Comparison of ENCODE assay signal across 20 mouse cellular contexts in the genomic region with DNA sequence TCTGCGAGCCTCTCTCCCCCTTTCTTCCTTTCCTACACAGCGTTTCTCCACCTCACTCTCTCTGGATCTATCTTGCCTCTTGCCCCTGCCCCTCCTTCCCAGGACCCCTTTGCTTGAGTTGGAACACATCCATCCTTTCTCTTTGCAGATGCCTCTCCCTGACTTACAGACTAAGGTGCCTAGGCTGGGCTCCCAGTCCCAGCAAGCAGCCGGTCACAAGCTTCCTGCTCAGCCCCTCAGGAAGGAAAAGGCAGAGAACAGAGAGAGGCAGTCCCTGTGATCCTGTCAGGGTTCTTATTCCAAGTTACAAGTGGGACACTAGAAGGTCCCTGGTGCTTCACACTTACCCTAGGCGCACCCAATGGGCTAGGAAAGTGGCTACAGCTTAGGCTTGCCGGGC. TPM values are rescaled to one million over a fixed set of nuclear protein-coding genes. Genes with fewer than 3 reads are reported as not detected.
DNase-seq lines count a peak whose midpoint lies in the region; ATAC-seq lines count a peak whose summit lies in the region.
"Had no signal": no experiment of that assay in that cellular context is flagged by ENCODE, and none has a peak within 500 bp of the region (broad histone marks: within the 10 kb centered on the region; RNA-seq: fewer than 3 reads in every experiment).

No protein-coding gene starts in this region.

- intact Hi-C loops in left cerebral cortex, postnatal 14 days (cut with DNase I), result loop anchor here (5.0 kb wide), 1 partner anchor 484 kb away; no protein-coding TSS in a partner anchor
- intact Hi-C loops in heart, postnatal 10 days (cut with DNase I), result no loop called here

- no peaks in the 10 kb centered on the region for H3K9me3 ChIP-seq in hindbrain, embryonic 15.5 days
- H3K9me3 ChIP-seq: embryonic facial prominence, embryonic 13.5 days; G1E had no signal

- no peak for ATAC-seq in hindbrain, embryonic 15.5 days (ENCODE audit: low FRiP score, low read depth)
- ATAC-seq: inflammation-experienced regulatory T-cells, adult 6 months; liver, postnatal 0 days; midbrain, embryonic 16.5 days had no signal

- no peaks in the 10 kb centered on the region for H3K4me1 ChIP-seq in brown adipose tissue, adult 24 weeks (ENCODE audit: control insufficient read depth, insufficient read depth, insufficient read length, low read length)
- H3K4me1 ChIP-seq in hindbrain, embryonic 15.5 days (replicated peaks), result peaks cover 19% of the 10 kb centered on the region

- no peaks in the 10 kb centered on the region for H3K36me3 ChIP-seq in hindbrain, embryonic 15.5 days
- H3K36me3 ChIP-seq: embryonic facial prominence, embryonic 13.5 days; G1E had no signal

- WGBS in hindbrain, embryonic 15.5 days, result 1% methylated on average over 5 of the region's 5 CpGs

- H3K4me3 ChIP-seq in brown adipose tissue, adult 24 weeks (ENCODE audit: insufficient read depth, low read depth, low read length), result 0 out of 2 replicates have a peak overlapping the region, but pooled peaks have one; percentile 17
- peak overlapping the region; percentile 29; the same call in 1 of the 2 replicates for H3K4me3 ChIP-seq in hindbrain, embryonic 15.5 days
- H3K4me3 ChIP-seq: embryonic facial prominence, embryonic 13.5 days had no signal

- no peak overlapping the region for H3K9ac ChIP-seq in hindbrain, embryonic 15.5 days
- H3K9ac ChIP-seq: embryonic facial prominence, embryonic 13.5 days; liver, postnatal 0 days had no signal

- no peak overlapping the region for H3K27ac ChIP-seq in brown adipose tissue, adult 24 weeks (replicated peaks; ENCODE audit: low read depth, low read length)
- H3K27ac ChIP-seq in hindbrain, embryonic 15.5 days (replicated peaks), result peak overlapping the region; percentile 75
- H3K27ac ChIP-seq: embryonic facial prominence, embryonic 13.5 days; stomach, postnatal 0 days had no signal

- peaks cover 91% of the 10 kb centered on the region for H3K27me3 ChIP-seq in hindbrain, embryonic 15.5 days

- DNase-seq in embryo, embryonic 10.5 days (ENCODE audit: low spot score), result peak; percentile 50
- peak; percentile 28 to 38 for DNase-seq in kidney, postnatal 4 days
- DNase-seq in thymus, postnatal 0 days (ENCODE audit: low spot score), result no peak
- no peak for DNase-seq in left cerebral cortex, postnatal 14 days (ENCODE audit: low spot score in 2 of 2)
- DNase-seq in right cerebral cortex, postnatal 4 days, result no peak
- DNase-seq in heart, postnatal 10 days, result no peak
- DNase-seq: cerebellum, postnatal 14 days; heart, adult 18-20 months; liver, postnatal 0 days; lung, postnatal 36 days; thymus, postnatal 36 days had no signal

- H3K4me2 ChIP-seq in hindbrain, embryonic 15.5 days, result peak overlapping the region; percentile 46
- H3K4me2 ChIP-seq: embryonic facial prominence, embryonic 13.5 days had no signal

RNA-seq across cellular contexts. Expression of a gene that starts 7.6 kb away (rescaled TPM):
- polyA plus RNA-seq in brown adipose tissue, adult 24 weeks (2012; ENCODE audit: insufficient read depth, insufficient read length, missing spikeins), result not detected in 2 replicates
- polyA plus RNA-seq in hindbrain, embryonic 15.5 days (2015; fragmentation: Nextera tagmentation; extraction: Ambion mirVana), result 12.3 and 15.5 TPM in 2 replicates
- polyA plus RNA-seq in thymus, postnatal 0 days (2015; fragmentation: Nextera tagmentation; extraction: Ambion mirVana), result 0.04 TPM in 1 of 2 replicates, not detected in the other
- under 1 TPM; 0.11 to 0.22 TPM for total RNA-seq in left cerebral cortex, postnatal 14 days (2021)
- total RNA-seq in heart, postnatal 10 days (2021), result not detected
- total RNA-seq: heart, adult 18-20 months had no signal
- polyA plus RNA-seq: G1E; heart, embryonic 16.5 days; inflammation-experienced regulatory T-cells, adult 6 months; liver, postnatal 0 days; spleen, adult 2 months; stomach, postnatal 0 days had no signal

Comparison
In these comparisons a context has a peak if more than half of its experiments do, and no peak if none do; other contexts are left out.
1. DNase-seq: peak in embryo, embryonic 10.5 days (single experiment) and kidney, postnatal 4 days (2 of 2); none in thymus, postnatal 0 days (single experiment), left cerebral cortex, postnatal 14 days (0 of 2), right cerebral cortex, postnatal 4 days (single experiment) and heart, postnatal 10 days (0 of 2).
2. RNA of a gene that starts 7.6 kb away (polyA plus RNA-seq): 12.3 to 15.5 TPM in hindbrain, embryonic 15.5 days; 0.04 TPM in thymus, postnatal 0 days and not detected in brown adipose tissue, adult 24 weeks; every median in the first group is over 10 times any median in the second.